Mouse (Mus musculus) testis, postnatal 14 days (tissue): ENCODE data around the gene Fam19a3.

Source experiments
- DNase-seq: peaks from one replicate; pipeline ENCODE4 v3.0.0; 2021; ENCODE audit warnings: low spot score

Gene Fam19a3

DNA sequence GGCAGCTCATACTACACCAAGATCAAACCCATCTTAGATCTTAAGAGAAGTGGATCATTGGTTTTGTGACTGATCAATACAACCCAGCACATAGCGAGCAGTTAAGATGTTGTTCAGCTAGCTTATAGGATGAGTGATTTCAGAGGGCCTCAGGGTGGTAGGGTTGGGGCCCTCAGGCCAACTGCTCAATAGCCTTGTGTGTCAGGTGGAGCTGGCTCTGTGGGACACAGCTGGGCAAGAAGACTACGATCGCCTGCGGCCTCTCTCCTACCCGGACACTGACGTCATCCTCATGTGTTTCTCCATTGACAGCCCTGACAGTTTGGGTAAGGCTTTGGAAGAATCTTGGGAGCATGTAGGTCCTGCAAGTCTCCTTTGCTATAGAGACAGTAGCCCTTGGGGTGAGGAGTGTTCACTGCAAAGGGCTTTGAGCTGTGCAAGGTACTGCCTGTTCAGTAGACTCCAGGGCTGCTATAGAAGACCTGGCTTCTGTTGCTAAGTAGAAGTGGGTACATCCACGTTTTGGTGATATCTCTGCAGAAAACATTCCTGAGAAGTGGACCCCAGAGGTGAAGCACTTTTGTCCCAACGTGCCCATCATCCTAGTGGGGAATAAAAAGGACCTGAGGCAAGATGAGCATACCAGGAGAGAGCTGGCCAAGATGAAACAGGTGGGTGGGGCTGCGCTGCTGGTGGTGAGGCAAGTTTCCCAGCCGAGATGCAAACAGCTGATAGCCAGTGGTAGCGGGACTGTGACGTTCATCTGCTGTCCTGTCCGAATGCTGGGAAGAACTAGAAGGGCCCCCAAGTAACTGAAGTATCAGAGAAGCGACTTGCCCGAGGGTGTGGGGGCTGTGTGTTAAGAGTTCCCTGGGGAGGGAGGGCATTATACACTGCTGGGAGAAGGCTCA lies 11.0 kb upstream of the Fam19a3 start:
- no peak for DNase-seq

GRCm38 (mm10) chr3:104791671-104792070 lies 10.0 kb upstream of the Fam19a3 start:
- DNase-seq, result no peak

DNA sequence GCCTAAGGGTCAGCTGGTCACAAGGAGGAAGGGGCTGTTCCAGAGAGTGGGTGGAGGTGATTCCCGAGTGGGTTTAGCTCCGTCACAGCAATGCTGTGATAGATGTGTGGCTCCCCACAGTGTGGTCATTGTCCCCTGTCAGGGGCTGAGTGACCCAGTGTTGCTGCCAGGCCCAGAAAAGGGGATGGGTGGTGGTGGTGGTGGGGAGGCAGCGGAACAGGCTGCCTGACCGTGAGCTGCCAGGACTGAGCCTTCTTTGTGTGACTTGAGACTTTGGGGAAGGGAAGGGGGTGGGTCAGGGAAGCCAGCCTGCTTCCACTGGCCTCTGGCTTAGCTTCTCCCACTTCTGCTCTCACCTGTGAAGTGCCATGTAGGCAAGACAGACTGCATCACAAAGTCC lies 9.4 kb upstream of the Fam19a3 start:
- no peak for DNase-seq

DNA sequence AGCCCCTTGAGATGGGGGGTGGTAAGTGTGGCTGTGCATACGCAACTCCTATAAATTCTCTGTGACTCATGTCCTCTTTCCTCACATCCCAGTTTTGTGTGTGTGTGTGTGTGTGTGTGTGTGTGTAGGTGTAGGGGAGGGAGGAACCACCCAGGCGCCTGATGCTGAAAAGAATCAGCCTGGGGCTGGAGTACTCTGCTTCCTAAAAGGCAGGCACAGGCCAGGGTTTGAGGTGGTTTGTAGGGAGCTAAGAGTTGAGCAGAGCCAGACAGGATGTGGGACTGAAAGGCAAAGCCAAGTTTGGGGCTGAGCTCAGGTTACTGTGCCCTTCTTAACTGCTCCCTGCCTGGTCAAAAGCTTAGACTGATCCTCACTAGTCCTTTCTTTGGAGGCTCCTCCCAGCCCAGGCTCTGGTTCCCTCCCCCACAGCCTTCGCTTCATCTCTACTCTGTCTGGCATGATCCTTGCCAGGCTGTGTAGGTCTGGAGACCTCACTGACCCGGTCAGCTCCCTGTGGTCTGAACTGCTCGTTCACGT lies 8.8 kb upstream of the Fam19a3 start:
- no peak for DNase-seq

DNA sequence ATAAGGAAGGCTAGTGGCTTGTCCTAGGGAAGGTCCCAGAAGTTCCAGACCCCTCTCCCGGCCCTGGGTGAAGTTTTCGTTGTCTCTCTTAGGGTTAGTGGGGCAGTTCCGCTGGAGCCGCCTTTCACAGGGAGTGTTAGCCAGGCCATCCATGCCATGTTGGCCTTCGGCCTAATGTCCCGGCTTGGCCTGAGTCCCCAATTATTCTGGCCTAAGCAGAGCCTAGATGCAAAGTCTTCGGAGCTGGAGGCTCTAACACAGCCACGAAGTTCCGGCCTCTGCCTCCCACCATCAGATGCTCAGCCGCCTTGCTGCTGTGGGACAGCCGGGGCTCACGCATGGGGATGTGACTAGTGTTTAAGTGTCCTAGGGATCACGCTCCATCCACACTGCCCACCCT lies 8.2 kb upstream of the Fam19a3 start:
- no peak for DNase-seq

DNA sequence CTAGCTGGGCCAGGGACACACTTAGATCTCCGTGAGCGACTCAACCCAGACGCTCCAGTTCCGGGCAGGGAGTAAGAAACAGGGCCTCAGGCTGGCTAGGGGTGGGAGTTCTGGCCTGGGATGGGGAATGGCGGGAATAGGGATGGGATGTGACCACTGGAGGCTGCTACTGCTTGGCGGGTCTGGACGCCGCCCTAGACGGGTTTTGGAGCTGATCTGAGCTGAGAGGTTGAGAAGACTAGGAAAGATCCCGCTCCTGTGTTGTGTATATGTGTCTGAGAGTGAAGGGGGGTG lies 7.6 kb upstream of the Fam19a3 start:
- no peak for DNase-seq

- DNase-seq, result peak; percentile 71
Measured at GRCm38 (mm10) chr3:104788561-104789311, 7.1 kb upstream of the Fam19a3 start.

- DNase-seq, result no peak
Measured at GRCm38 (mm10) chr3:104788075-104788474, 6.4 kb upstream of the Fam19a3 start, which contains the start of gene Rhoc. TSS of gene Rhoc (plus strand) at chr3:104788375.

DNA sequence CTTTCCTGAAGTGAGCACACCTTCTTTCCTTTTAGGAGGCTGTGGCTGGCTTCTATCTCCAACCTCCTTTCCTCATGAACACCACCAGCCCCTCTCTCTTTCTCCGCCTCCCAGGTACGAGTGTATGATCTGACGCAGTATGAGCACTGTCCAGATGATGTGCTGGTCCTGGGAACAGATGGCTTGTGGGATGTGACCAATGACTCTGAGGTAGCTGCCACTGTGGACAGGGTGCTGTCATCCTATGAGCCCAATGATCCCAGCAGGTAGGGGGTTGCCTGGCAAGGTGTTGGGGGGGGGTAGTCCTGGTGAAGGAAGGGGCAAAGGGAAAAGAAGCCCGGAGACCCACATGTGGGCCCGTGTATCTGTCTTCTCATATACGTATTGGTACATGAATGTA lies 3.6 kb upstream of the Fam19a3 start:
- no peak for DNase-seq

- DNase-seq, result no peak
Measured at GRCm38 (mm10) chr3:104783971-104784500, 2.4 kb upstream of the Fam19a3 start.

DNA sequence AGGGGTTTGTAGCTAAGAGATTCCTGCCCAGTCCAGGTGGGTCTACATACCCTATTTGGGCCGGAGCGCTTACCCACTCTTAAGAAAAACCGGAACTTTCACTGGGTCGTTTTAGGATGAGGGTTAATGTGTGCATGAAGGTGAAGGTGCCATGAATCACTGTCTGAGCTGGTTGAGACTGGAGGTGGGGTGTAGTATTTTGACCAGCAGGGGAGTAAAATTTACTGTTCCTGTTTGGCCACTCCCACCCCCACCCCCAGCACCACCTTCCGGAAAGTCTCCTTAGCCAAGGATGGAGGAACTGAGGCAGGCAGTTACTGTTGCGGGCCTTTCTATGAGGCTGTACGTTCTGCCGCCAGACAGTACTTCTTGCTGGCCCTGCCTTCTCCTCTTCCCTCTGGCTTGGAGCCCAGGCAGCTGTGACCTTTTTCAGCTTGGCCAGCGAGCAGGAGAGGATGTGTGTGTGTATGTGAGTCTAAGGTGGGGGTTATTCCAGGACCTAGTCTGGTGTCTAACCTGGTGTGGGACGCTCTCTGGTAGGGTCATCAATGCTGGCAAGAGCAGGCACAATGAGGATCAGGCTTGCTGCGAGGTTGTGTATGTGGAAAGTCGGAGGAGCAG lies 531 bp upstream of the Fam19a3 start:
- no peak for DNase-seq

- DNase-seq, result peak; percentile 72
Measured at GRCm38 (mm10) chr3:104780561-104781420, 849 bp downstream of the Fam19a3 start, which contains the start of gene Ppm1j. TSS of gene Ppm1j (plus strand) at chr3:104781056.

DNA sequence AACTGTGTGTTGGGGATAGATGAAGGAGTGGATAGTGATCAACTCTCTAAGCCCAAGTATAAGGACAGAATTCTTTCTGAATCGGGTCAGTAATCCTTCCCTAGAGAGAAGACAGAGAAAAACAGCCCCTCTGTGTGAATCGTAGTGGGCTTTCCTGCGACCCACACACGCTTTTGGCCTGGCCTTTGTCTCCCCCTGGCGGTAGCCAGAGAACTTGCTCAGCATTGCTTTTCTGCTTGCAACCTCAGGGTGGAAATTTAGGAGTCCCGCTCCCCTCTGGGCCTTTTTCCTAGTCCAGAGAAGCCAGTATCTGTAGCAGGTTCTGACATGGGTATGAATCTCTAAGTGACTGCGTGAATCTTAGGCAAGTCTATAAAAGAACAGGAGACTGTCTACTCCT lies 1.7 kb downstream of the Fam19a3 start:
- peak; percentile 70 for DNase-seq

DNA sequence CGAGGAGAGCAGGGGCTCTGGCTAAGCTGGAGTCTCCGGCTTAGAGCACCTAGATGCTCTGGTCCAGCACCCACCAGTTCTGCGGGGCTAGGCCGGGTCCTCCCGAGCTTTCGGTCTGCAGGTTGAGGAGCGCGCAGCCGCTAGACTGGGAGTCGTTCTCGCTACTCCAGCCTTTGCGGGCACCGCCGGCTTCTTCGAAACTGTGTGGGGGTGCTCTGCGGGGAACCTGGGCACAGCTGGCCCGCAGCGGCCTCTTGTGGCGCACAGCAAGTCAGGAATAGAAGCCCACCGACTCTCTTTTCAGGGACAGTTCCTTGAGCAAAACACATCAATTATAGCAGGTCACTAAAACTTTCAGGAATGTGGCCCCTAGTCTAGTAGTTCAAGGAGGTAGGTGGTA lies 4.3 kb downstream of the Fam19a3 start:
- DNase-seq, result no peak

DNA sequence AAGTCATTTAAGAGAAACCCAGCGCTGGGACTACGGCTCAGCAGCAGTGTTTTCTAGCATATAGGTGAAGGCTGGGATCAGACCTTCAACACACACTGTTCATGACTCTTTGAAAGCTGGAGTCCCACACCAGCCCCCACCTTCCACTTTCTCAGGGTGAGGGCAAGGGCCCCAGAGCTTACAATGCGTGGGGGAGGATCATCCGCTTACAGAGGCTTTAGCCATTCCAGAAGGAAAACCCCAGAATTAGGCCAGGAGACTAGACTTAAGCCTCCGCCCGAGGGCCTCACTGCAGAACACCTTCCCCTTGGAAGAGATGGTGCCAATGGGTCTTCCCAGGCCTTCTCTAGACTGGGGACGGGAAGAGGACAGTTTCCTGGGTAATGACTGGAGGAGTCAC lies 8.3 kb downstream of the Fam19a3 start:
- no peak for DNase-seq

- no peak for DNase-seq
Measured at GRCm38 (mm10) chr3:104771460-104771859, 10.2 kb downstream of the Fam19a3 start.

DNA sequence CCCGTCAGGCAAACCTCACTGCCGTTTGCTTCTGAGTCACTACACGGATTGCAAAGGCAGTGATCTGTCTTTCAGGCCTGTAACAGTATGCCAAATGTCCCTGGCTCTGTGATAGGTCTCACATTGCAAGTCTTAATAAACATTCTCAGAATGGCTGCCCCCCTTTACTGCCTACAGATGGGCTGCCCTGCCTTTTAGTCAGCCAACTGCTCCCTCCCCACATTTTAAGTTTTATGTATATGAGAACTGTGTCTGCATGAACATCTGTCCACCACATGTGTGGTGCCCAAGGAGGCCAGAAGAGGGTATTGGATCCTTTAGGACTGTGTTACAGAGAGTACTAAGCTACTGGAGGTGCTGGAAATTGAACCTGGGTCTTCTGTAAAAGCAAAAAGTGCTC lies 10.7 kb downstream of the Fam19a3 start:
- DNase-seq, result no peak

DNA sequence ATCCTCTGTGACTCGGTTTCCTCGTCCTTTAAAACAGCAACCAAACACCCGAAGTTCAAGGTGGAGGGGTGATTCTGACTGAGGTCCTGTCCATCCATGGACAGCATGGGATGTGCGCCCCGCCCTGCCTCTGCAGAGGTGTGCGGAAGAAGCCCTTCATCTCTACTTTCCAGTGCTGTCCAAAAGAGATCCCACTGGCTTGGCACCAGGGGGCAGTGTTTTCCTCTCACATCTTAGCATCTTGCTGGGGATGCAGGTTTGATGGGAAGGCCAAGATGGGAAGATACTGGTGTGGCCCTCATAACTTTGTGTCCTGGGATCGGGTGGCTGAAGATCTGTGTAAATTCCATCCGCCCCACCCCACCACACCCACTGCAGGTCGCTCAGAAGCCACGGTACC lies 11.6 kb downstream of the Fam19a3 start:
- no peak for DNase-seq

- no peak for DNase-seq
Measured at GRCm38 (mm10) chr3:104769135-104769534, 12.5 kb downstream of the Fam19a3 start.

DNA sequence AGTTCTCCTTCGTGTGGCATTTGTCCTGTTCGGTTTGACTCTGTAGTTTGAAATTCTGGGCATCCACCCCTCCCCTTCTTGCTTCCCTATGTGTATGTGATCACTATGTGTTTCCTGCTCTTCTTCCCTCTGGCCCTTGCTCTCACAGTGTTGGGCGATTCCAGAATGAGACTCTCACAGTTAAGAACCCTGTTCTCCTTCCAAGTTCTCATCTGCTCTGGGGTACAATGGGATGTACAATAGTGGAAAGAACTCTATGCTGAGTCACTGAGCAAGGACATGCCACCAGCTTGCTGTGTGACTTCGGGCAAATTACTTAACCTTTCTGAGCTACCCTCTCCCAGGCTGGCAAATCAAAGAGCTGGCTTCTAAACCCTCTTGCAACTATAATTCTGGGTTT lies 13.9 kb downstream of the Fam19a3 start:
- DNase-seq, result no peak

DNA sequence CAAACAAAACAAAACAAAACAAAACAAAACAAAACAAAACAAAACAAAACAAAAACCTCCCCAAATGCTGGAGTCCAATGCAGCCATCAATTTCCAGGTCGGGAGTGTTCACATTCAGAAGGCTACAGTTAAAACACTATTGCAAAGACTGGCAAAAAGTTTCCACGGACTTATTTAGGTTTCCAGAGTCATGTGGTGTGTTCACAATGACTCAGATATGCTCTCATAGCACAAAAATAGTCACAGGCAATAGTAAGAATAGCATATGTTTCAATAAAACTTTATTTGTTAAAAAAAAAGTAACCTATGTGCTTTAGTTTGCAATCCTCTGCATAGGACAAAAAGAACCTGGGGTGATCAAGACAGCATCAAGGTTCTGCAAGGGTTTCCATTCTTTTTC lies 14.5 kb downstream of the Fam19a3 start:
- DNase-seq, result no peak
